23 mouse cellular contexts compared by ENCODE assay signal in the genomic region with DNA sequence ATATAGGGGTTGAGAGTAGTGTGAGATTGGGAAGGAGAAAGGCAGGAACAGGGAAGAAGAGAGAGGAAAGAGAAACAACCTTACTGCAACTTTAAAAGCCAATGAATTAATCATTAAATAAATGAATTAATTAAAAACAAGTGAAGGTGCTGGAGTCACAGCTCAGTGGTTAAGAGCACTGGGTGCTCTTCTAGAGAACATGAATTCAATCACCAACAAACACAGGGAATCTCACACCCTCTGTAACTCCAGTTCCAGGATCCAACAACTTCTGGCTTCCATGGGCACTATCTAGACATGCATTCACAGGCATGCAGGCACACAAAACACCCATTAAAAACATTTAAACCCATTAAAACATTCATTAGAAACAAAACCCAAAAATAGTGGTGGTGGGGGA.
DNase-seq lines count a peak whose midpoint lies in the region; ATAC-seq and TF ChIP-seq lines count a peak whose summit lies in the region.
"Had no signal": no experiment of that assay in that cellular context is flagged by ENCODE, and none has a peak within 500 bp of the region (broad histone marks: within the 10 kb centered on the region; RNA-seq: fewer than 3 reads in every experiment).

No protein-coding gene starts in this region.

- no peak for TF ChIP-seq CTCF in kidney, adult 2 months (conservative IDR thresholded peaks at IDR 0.05; ENCODE audit: insufficient read depth, insufficient read length, low read depth, low read length)
- TF ChIP-seq CTCF in kidney, postnatal 0 days (IDR thresholded peaks at IDR 0.05; ENCODE audit: low read depth): no peak

- TF ChIP-seq POLR2A in kidney, adult 2 months (IDR thresholded peaks at IDR 0.05; ENCODE audit: low read depth, low read length): no peak

- H3K27ac ChIP-seq in kidney, adult 2 months (ENCODE audit: insufficient read depth, low read depth, low read length): no peak overlapping the region
- H3K27ac ChIP-seq in kidney, embryonic 14.5 days (ENCODE audit: low read depth, low read length): no peak overlapping the region
- H3K27ac ChIP-seq in kidney, embryonic 15.5 days: no peak overlapping the region
- no peak overlapping the region for H3K27ac ChIP-seq in kidney, postnatal 0 days
- H3K27ac ChIP-seq: embryonic facial prominence, embryonic 10.5 days; embryonic facial prominence, embryonic 12.5 days; forebrain, embryonic 13.5 days; forebrain, embryonic 15.5 days had no signal

- H3K4me2 ChIP-seq in kidney, embryonic 14.5 days (replicated peaks; ENCODE audit: low read depth, low read length): no peak overlapping the region
- H3K4me2 ChIP-seq in kidney, embryonic 15.5 days: no peak overlapping the region
- no peak overlapping the region for H3K4me2 ChIP-seq in kidney, postnatal 0 days (ENCODE audit: low read length)
- H3K4me2 ChIP-seq: embryonic facial prominence, embryonic 12.5 days; forebrain, embryonic 13.5 days; forebrain, embryonic 15.5 days had no signal

- ATAC-seq in kidney, embryonic 14.5 days (ENCODE audit: low FRiP score, low TSS enrichment): no peak
- 0 out of 2 replicates have a peak, but pooled peaks have one; percentile 52 for ATAC-seq in kidney, embryonic 15.5 days (replicated peaks; ENCODE audit: low FRiP score)
- ATAC-seq in kidney, postnatal 0 days (replicated peaks; ENCODE audit: low FRiP score, low read depth): no peak
- ATAC-seq: activated CD4-positive, CD25-positive, alpha-beta regulatory T cell, adult 4 months; CD4-positive, CD25-positive, alpha-beta regulatory T cell, adult 4 months; forebrain, embryonic 13.5 days; forebrain, embryonic 15.5 days; Patski had no signal

- H3K27me3 ChIP-seq in kidney, adult 2 months (replicated peaks; ENCODE audit: control insufficient read depth, insufficient read depth, low read length): no peaks in the 10 kb centered on the region
- no peaks in the 10 kb centered on the region for H3K27me3 ChIP-seq in kidney, embryonic 14.5 days (ENCODE audit: control insufficient read depth, insufficient read depth, low read length)
- no peaks in the 10 kb centered on the region for H3K27me3 ChIP-seq in kidney, embryonic 15.5 days
- H3K27me3 ChIP-seq in kidney, postnatal 0 days (ENCODE audit: insufficient read depth, low read length): no peaks in the 10 kb centered on the region; the same call in 1 of the 2 replicates
- H3K27me3 ChIP-seq: embryonic facial prominence, embryonic 12.5 days; forebrain, embryonic 13.5 days; forebrain, embryonic 15.5 days had no signal

- peaks cover 5% of the 10 kb centered on the region; the same call in 1 of the 2 replicates for H3K4me1 ChIP-seq in kidney, adult 2 months (ENCODE audit: control insufficient read depth, insufficient read depth, low read length)
- H3K4me1 ChIP-seq in kidney, embryonic 14.5 days (ENCODE audit: control insufficient read depth, insufficient read depth, low read length): no peaks in the 10 kb centered on the region
- no peaks in the 10 kb centered on the region for H3K4me1 ChIP-seq in kidney, embryonic 15.5 days
- H3K4me1 ChIP-seq in kidney, postnatal 0 days (replicated peaks; ENCODE audit: insufficient read depth, low read length): no peaks in the 10 kb centered on the region
- H3K4me1 ChIP-seq: embryonic facial prominence, embryonic 10.5 days; embryonic facial prominence, embryonic 12.5 days; forebrain, embryonic 13.5 days; forebrain, embryonic 15.5 days had no signal

- H3K4me3 ChIP-seq in kidney, adult 2 months (ENCODE audit: insufficient read depth, low read depth, low read length): no peak overlapping the region
- H3K4me3 ChIP-seq in kidney, embryonic 14.5 days (ENCODE audit: low read length): no peak overlapping the region
- no peak overlapping the region for H3K4me3 ChIP-seq in kidney, embryonic 15.5 days (replicated peaks)
- H3K4me3 ChIP-seq in kidney, postnatal 0 days (replicated peaks; ENCODE audit: low read depth, low read length): no peak overlapping the region
- H3K4me3 ChIP-seq: embryonic facial prominence, embryonic 10.5 days; embryonic facial prominence, embryonic 12.5 days; forebrain, embryonic 13.5 days; forebrain, embryonic 15.5 days had no signal

- no peak overlapping the region for H3K9ac ChIP-seq in kidney, embryonic 14.5 days (ENCODE audit: low read depth, low read length)
- H3K9ac ChIP-seq in kidney, embryonic 15.5 days: no peak overlapping the region
- no peak overlapping the region for H3K9ac ChIP-seq in kidney, postnatal 0 days (ENCODE audit: low read depth, low read length)
- H3K9ac ChIP-seq: embryonic facial prominence, embryonic 12.5 days; forebrain, embryonic 13.5 days; forebrain, embryonic 15.5 days had no signal

- H3K36me3 ChIP-seq in kidney, adult 2 months (ENCODE audit: control insufficient read depth, insufficient read depth, low read length): no peaks in the 10 kb centered on the region
- H3K36me3 ChIP-seq in kidney, embryonic 14.5 days (ENCODE audit: control insufficient read depth, insufficient read depth, low read length): no peaks in the 10 kb centered on the region
- no peaks in the 10 kb centered on the region for H3K36me3 ChIP-seq in kidney, embryonic 15.5 days
- no peaks in the 10 kb centered on the region for H3K36me3 ChIP-seq in kidney, postnatal 0 days (ENCODE audit: insufficient read depth, low read length)
- H3K36me3 ChIP-seq: embryonic facial prominence, embryonic 10.5 days; embryonic facial prominence, embryonic 12.5 days; forebrain, embryonic 15.5 days; G1E had no signal

- no peaks in the 10 kb centered on the region for H3K9me3 ChIP-seq in kidney, embryonic 14.5 days (ENCODE audit: control insufficient read depth, low read length)
- no peaks in the 10 kb centered on the region for H3K9me3 ChIP-seq in kidney, embryonic 15.5 days (replicated peaks)
- no peaks in the 10 kb centered on the region for H3K9me3 ChIP-seq in kidney, postnatal 0 days (replicated peaks; ENCODE audit: low read length)
- H3K9me3 ChIP-seq: embryonic facial prominence, embryonic 10.5 days; embryonic facial prominence, embryonic 12.5 days; forebrain, embryonic 13.5 days; forebrain, embryonic 15.5 days; G1E had no signal

- DNase-seq in kidney, adult 2 months: peak; percentile 18
- no peak for DNase-seq in kidney, adult 11 months
- peak; percentile 11 for DNase-seq in kidney, postnatal 0 days (ENCODE audit: low spot score)
- no peak for DNase-seq in kidney, adult 8-10 months
- DNase-seq: adrenal gland, adult 8-10 months; adrenal gland, postnatal 14 days; adrenal gland, postnatal 36 days; B cell, adult 2 months; cerebellum, adult 11-12 months; cerebellum, adult 2 months; cerebellum, adult 9-10 months; cerebellum, postnatal 10 days; cerebellum, postnatal 25 days had no signal

Comparison
In these comparisons a context has a peak if more than half of its experiments do, and no peak if none do; other contexts are left out.
1. DNase-seq: peak in kidney, adult 2 months (single experiment) and kidney, postnatal 0 days (single experiment); none in kidney, adult 11 months (single experiment) and kidney, adult 8-10 months (0 of 2).